Mouse (Mus musculus): ENCODE measurements at regions not wholly inside any gene's neighbourhood (a gene's known extent, or its start where the extent isn't known, plus 50 kb on each side); places are given as distances from the start of the nearest gene placed in this dataset.
"Not testable (repeated sequence)": the region's sequence is repeated elsewhere in the genome, so short reads cannot be mapped to it uniquely, and the experiment has no call there.

- no peaks in the 10 kb centered on the region for H3K4me1 ChIP-seq (ENCODE audit: control insufficient read depth, insufficient read depth, low read length)
- no peak for DNase-seq
- 60% methylated on average over 7 of the region's 7 CpGs for WGBS
- H3K4me3 ChIP-seq (replicated peaks; ENCODE audit: extremely low read depth, low read depth, low read length) = no peak overlapping the region
- TF ChIP-seq CTCF (IDR thresholded peaks at IDR 0.05; ENCODE audit: insufficient read depth, low read length) = no peak
- no peak for TF ChIP-seq POLR2A (IDR thresholded peaks at IDR 0.05; ENCODE audit: borderline replicate concordance, extremely low read depth, low read depth, low read length)
Measured at GRCm38 (mm10) chr13:72210474-72211309, 247.2 kb upstream of the Irx1 start.

- 63% methylated on average over 4 of the region's 4 CpGs for WGBS
- Histone ChIP-seq H3K4me1 (ENCODE audit: control insufficient read depth, insufficient read depth, low read length) (no peaks in the 10 kb centered on the region), H3K4me3 (replicated peaks; ENCODE audit: extremely low read depth, low read depth, low read length) (no peak overlapping the region)
- no peak for TF ChIP-seq CTCF (IDR thresholded peaks at IDR 0.05; ENCODE audit: insufficient read depth, low read length)
- TF ChIP-seq POLR2A (IDR thresholded peaks at IDR 0.05; ENCODE audit: borderline replicate concordance, extremely low read depth, low read depth, low read length) = no peak
- DNase-seq = no peak
Measured at GRCm38 (mm10) chr13:72211716-72212115, 248.2 kb upstream of the Irx1 start.

GRCm38 (mm10) chr13:72212747-72213146 lies 249.2 kb upstream of the Irx1 start:
- 79% methylated on average over 2 of the region's 2 CpGs for WGBS
- Histone ChIP-seq H3K4me3 (replicated peaks; ENCODE audit: extremely low read depth, low read depth, low read length) (no peak overlapping the region), H3K4me1 (ENCODE audit: control insufficient read depth, insufficient read depth, low read length) (no peaks in the 10 kb centered on the region)
- TF ChIP-seq POLR2A (IDR thresholded peaks at IDR 0.05; ENCODE audit: borderline replicate concordance, extremely low read depth, low read depth, low read length) (no peak), CTCF (IDR thresholded peaks at IDR 0.05; ENCODE audit: insufficient read depth, low read length) (no peak)
- no peak for DNase-seq

- no peak for TF ChIP-seq POLR2A (IDR thresholded peaks at IDR 0.05; ENCODE audit: borderline replicate concordance, extremely low read depth, low read depth, low read length)
- no peak for TF ChIP-seq CTCF (IDR thresholded peaks at IDR 0.05; ENCODE audit: insufficient read depth, low read length)
- DNase-seq = no peak
- 93% methylated on average over 2 of the region's 2 CpGs for WGBS
Measured at GRCm38 (mm10) chr13:72219329-72219728, 255.8 kb upstream of the Irx1 start.

GRCm38 (mm10) chr13:72227102-72227501 lies 263.6 kb upstream of the Irx1 start:
- WGBS = 90% methylated on average over 1 of the region's 1 CpGs
- TF ChIP-seq POLR2A (IDR thresholded peaks at IDR 0.05; ENCODE audit: borderline replicate concordance, extremely low read depth, low read depth, low read length) (no peak), CTCF (IDR thresholded peaks at IDR 0.05; ENCODE audit: insufficient read depth, low read length) (no peak)
- Histone ChIP-seq H3K4me1 (ENCODE audit: control insufficient read depth, insufficient read depth, low read length) (no peaks in the 10 kb centered on the region), H3K4me3 (replicated peaks; ENCODE audit: extremely low read depth, low read depth, low read length) (no peak overlapping the region)
- no peak for DNase-seq

More at GRCm38 (mm10) chr13:72219329-72219728, 255.8 kb upstream of the Irx1 start:
- H3K4me3 ChIP-seq (replicated peaks; ENCODE audit: extremely low read depth, low read depth, low read length) = no peak overlapping the region
- no peaks in the 10 kb centered on the region for H3K4me1 ChIP-seq (ENCODE audit: control insufficient read depth, insufficient read depth, low read length)

- no peak for DNase-seq
- TF ChIP-seq CTCF (IDR thresholded peaks at IDR 0.05; ENCODE audit: insufficient read depth, low read length) (no peak), POLR2A (IDR thresholded peaks at IDR 0.05; ENCODE audit: borderline replicate concordance, extremely low read depth, low read depth, low read length) (no peak)
- 83% methylated on average over 4 of the region's 4 CpGs for WGBS
- Histone ChIP-seq H3K4me3 (replicated peaks; ENCODE audit: extremely low read depth, low read depth, low read length) (no peak overlapping the region), H3K4me1 (ENCODE audit: control insufficient read depth, insufficient read depth, low read length) (no peaks in the 10 kb centered on the region)
Measured at GRCm38 (mm10) chr13:72231032-72231591, 267.6 kb upstream of the Irx1 start.

- Histone ChIP-seq H3K4me1 (ENCODE audit: control insufficient read depth, insufficient read depth, low read length) (no peaks in the 10 kb centered on the region), H3K4me3 (replicated peaks; ENCODE audit: extremely low read depth, low read depth, low read length) (no peak overlapping the region)
- no peak for TF ChIP-seq CTCF (IDR thresholded peaks at IDR 0.05; ENCODE audit: insufficient read depth, low read length)
- TF ChIP-seq POLR2A (IDR thresholded peaks at IDR 0.05; ENCODE audit: borderline replicate concordance, extremely low read depth, low read depth, low read length) = no peak
- no peak for DNase-seq
Measured at GRCm38 (mm10) chr13:72232080-72232479, 268.6 kb upstream of the Irx1 start.

GRCm38 (mm10) chr13:72241919-72242318 lies 278.4 kb upstream of the Irx1 start:
- Histone ChIP-seq H3K4me1 (ENCODE audit: control insufficient read depth, insufficient read depth, low read length) (no peaks in the 10 kb centered on the region), H3K4me3 (replicated peaks; ENCODE audit: extremely low read depth, low read depth, low read length) (no peak overlapping the region)
- TF ChIP-seq POLR2A (IDR thresholded peaks at IDR 0.05; ENCODE audit: borderline replicate concordance, extremely low read depth, low read depth, low read length) (no peak), CTCF (IDR thresholded peaks at IDR 0.05; ENCODE audit: insufficient read depth, low read length) (no peak)
- WGBS = 45% methylated on average over 3 of the region's 3 CpGs
- DNase-seq = no peak

- no peak for TF ChIP-seq POLR2A (IDR thresholded peaks at IDR 0.05; ENCODE audit: borderline replicate concordance, extremely low read depth, low read depth, low read length)
- TF ChIP-seq CTCF (IDR thresholded peaks at IDR 0.05; ENCODE audit: insufficient read depth, low read length) = no peak
- no peaks in the 10 kb centered on the region for H3K4me1 ChIP-seq (ENCODE audit: control insufficient read depth, insufficient read depth, low read length)
- DNase-seq = no peak
- H3K4me3 ChIP-seq (replicated peaks; ENCODE audit: extremely low read depth, low read depth, low read length) = no peak overlapping the region
Measured at GRCm38 (mm10) chr13:72250419-72250818, 286.9 kb upstream of the Irx1 start.

GRCm38 (mm10) chr13:72253242-72253641 lies 289.7 kb upstream of the Irx1 start:
- H3K4me1 ChIP-seq (ENCODE audit: control insufficient read depth, insufficient read depth, low read length); H3K4me3 ChIP-seq (replicated peaks; ENCODE audit: extremely low read depth, low read depth, low read length); DNase-seq: not testable (repeated sequence)
- WGBS = 43% methylated on average over 13 of the region's 13 CpGs
